Mouse (Mus musculus) embryonic facial prominence, embryonic 11.5 days (tissue): ENCODE data around the gene Olfr178. TPM values are rescaled to one million over a fixed set of nuclear protein-coding genes. Genes with fewer than 3 reads are reported as not detected.

Experiments
- polyA plus RNA-seq: library from polyadenylated mRNA; unstranded; fragments of >200 nt; fragmentation: Nextera tagmentation; extraction: Ambion mirVana; gene quantifications from 2 replicates; pipeline ENCODE4 v1.2.1, GENCODE M21; 2014

Olfr178 gene
- polyA plus RNA-seq, 1 experiment from 2014 or later = not detected

Other genes starting within 250 kb of the Olfr178 start
- 21.0 and 22.0 TPM in 2 replicates for gene Cpox, start 221.8 kb downstream of the Olfr178 start, polyA plus RNA-seq
- gene Gpr15, start 173.0 kb downstream of the Olfr178 start, polyA plus RNA-seq = not detected in 2 replicates
- gene Cldnd1, start 164.2 kb downstream of the Olfr178 start, polyA plus RNA-seq = 143 and 145 TPM in 2 replicates
- not detected in 2 replicates for gene Olfr172, start 128.9 kb downstream of the Olfr178 start, polyA plus RNA-seq
- gene Olfr173, start 91.8 kb downstream of the Olfr178 start, polyA plus RNA-seq = 0.11 TPM in 1 of 2 replicates, not detected in the other
- not detected in 2 replicates for gene Olfr175-ps1, start 65.3 kb downstream of the Olfr178 start, polyA plus RNA-seq
- not detected in 2 replicates for gene Olfr177, start 17.3 kb downstream of the Olfr178 start, polyA plus RNA-seq
- not detected in 2 replicates for gene Olfr181, start 36.7 kb upstream of the Olfr178 start, polyA plus RNA-seq
- gene Olfr180, start 37.3 kb upstream of the Olfr178 start, polyA plus RNA-seq = not detected in 2 replicates
- not detected in 2 replicates for gene Olfr183, start 103.3 kb upstream of the Olfr178 start, polyA plus RNA-seq
- gene Olfr186, start 138.2 kb upstream of the Olfr178 start, polyA plus RNA-seq = not detected in 2 replicates
- not detected in 2 replicates for gene Olfr187, start 147.7 kb upstream of the Olfr178 start, polyA plus RNA-seq
- gene Olfr190, start 185.9 kb upstream of the Olfr178 start, polyA plus RNA-seq = not detected in 2 replicates
- gene Olfr191, start 197.8 kb upstream of the Olfr178 start, polyA plus RNA-seq = not detected in 2 replicates
- not detected in 2 replicates for gene Olfr193, start 219.8 kb upstream of the Olfr178 start, polyA plus RNA-seq
- gene Olfr194, start 229.0 kb upstream of the Olfr178 start, polyA plus RNA-seq = not detected in 2 replicates